Mouse (Mus musculus): Measurements from ENCODE around the gene BC051142.

- no peak for TF ChIP-seq CTCF (IDR thresholded peaks at IDR 0.05; ENCODE audit: low read depth)
- TF ChIP-seq EP300 (IDR thresholded peaks at IDR 0.05; ENCODE audit: low read depth), result no peak
Measured at GRCm38 (mm10) chr17:34392321-34392720, 6.3 kb upstream of the BC051142 start.

Data from liver, postnatal 0 days (tissue).